ENCODE assay signal across 12 mouse cellular contexts in genomic region chr11:63337503-63337902, GRCm38 (mm10).
"Had no signal": no experiment of that assay in that cellular context is flagged by ENCODE, and none has a peak within 500 bp of the region (broad histone marks: within the 10 kb centered on the region; RNA-seq: fewer than 3 reads in every experiment).

No protein-coding gene starts in this region.

- ATAC-seq: liver, embryonic 12.5 days had no signal

- H3K4me2 ChIP-seq: liver, embryonic 12.5 days; lung, embryonic 14.5 days; neural tube, embryonic 15.5 days had no signal

- H3K36me3 ChIP-seq: liver, embryonic 12.5 days; midbrain, embryonic 10.5 days; neural tube, embryonic 15.5 days had no signal

- H3K9ac ChIP-seq: liver, embryonic 12.5 days; lung, embryonic 14.5 days; neural tube, embryonic 15.5 days had no signal

- H3K9me3 ChIP-seq: midbrain, embryonic 10.5 days; neural tube, embryonic 15.5 days had no signal

- H3K27ac ChIP-seq: kidney, postnatal 0 days; liver, embryonic 12.5 days; midbrain, embryonic 10.5 days; neural tube, embryonic 15.5 days; stomach, postnatal 0 days had no signal

- H3K4me3 ChIP-seq: liver, embryonic 12.5 days; midbrain, embryonic 10.5 days; myocyte; neural tube, embryonic 15.5 days had no signal

- H3K27me3 ChIP-seq: liver, embryonic 12.5 days; neural tube, embryonic 15.5 days had no signal

- DNase-seq: kidney, postnatal 36 days; left cerebral cortex, postnatal 4 days; lung, embryonic 14.5 days; midbrain, embryonic 14.5 days; right cerebral cortex, adult 18-20 months; thymus, postnatal 4 days had no signal

- H3K4me1 ChIP-seq: liver, embryonic 12.5 days; midbrain, embryonic 10.5 days; neural tube, embryonic 15.5 days had no signal
